Mouse (Mus musculus): ENCODE results near the gene Zfp444.

DNA sequence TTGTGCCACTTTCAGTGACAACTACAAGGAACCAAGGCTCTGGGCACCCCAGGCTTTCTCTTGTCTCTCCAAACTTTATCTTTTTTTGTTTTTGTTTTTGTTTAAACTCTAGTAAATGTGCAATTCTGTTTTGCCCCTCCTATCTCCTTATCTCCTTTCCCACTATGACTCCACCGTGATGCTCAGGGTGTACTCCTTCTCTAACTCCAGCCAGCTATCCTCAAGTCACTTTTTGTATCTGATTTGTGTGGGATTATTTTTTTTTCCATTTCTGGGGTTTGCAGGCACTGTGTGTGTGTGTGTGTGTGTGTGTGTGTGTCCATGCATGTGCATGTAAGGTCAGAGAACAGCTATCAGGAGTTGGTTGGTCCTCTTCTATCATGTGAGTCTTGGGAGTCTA, 14.5 kb upstream of the Zfp444 start:
- TF ChIP-seq CTCF (IDR thresholded peaks at IDR 0.05; ENCODE audit: low read depth, low read length): no peak
- TF ChIP-seq TAL1 (conservative IDR thresholded peaks at IDR 0.05; ENCODE audit: low read depth, low read length): no peak
- TF ChIP-seq GATA1 (IDR thresholded peaks at IDR 0.05; ENCODE audit: borderline replicate concordance, low read length): no peak
